Mouse (Mus musculus) E14TG2a.4 (cell line): ENCODE measurements around the gene Fgf3.

Source experiments
- CTCF ChIP-seq: conservative IDR thresholded peaks from 2 replicates; pipeline ENCODE4 v1.5.1; 2014; ENCODE audit warnings: low read length
- NANOG ChIP-seq: IDR thresholded peaks from 2 replicates; pipeline ENCODE4 v1.6.1; 2014; ENCODE audit warnings: borderline replicate concordance, low read length, mixed read lengths
- POU5F1 ChIP-seq: IDR thresholded peaks from 2 replicates; pipeline ENCODE4 v1.6.1; 2014; ENCODE audit warnings: low read length, borderline replicate concordance

DNA sequence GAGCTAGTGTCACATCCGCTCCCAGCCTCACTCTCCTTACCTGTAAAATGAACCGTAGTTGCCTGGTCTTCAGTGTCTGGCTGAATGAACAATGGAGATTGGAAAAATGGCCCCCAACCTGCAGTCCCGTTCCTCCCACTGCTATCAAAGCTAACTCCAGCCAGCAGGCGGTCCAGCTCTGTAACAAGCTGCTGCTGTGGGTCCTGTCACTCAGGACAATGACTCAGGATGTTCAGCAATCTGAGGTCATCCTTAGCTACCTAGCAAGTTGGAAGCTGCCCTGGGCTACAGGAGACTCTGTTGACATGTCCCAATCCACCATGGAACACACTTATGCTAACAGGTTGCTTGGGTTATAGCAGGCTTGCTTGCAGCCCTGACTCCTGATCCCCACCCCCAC lies 35.3 kb downstream of the Fgf3 start:
- TF ChIP-seq CTCF, result no peak
- no peak for TF ChIP-seq POU5F1
- no peak for TF ChIP-seq NANOG
